Mouse (Mus musculus) cerebellum, adult 11 months (tissue): ENCODE results near the gene Mindy4.

ENCODE experiments used
- DNase-seq: peaks from one replicate; pipeline ENCODE4 v3.0.0; 2022

The Mindy4 gene

GRCm38 (mm10) chr6:55313893-55314292, 110.7 kb downstream of the Mindy4 start:
- no peak for DNase-seq

GRCm38 (mm10) chr6:55314628-55315027, 111.4 kb downstream of the Mindy4 start:
- no peak for DNase-seq

- no peak for DNase-seq
These were observed 115.4 kb downstream of the Mindy4 start for GRCm38 (mm10) chr6:55318597-55318996.

- DNase-seq = no peak
These were observed 116.7 kb downstream of the Mindy4 start for GRCm38 (mm10) chr6:55319585-55320551.

GRCm38 (mm10) chr6:55320894-55321293, 117.7 kb downstream of the Mindy4 start:
- DNase-seq = no peak

- DNase-seq = no peak
These were observed 118.3 kb downstream of the Mindy4 start for GRCm38 (mm10) chr6:55321518-55321917.

GRCm38 (mm10) chr6:55322980-55323379, 119.8 kb downstream of the Mindy4 start:
- no peak for DNase-seq

GRCm38 (mm10) chr6:55323908-55324634, 120.9 kb downstream of the Mindy4 start:
- no peak for DNase-seq

GRCm38 (mm10) chr6:55324785-55325184, 121.6 kb downstream of the Mindy4 start:
- no peak for DNase-seq

GRCm38 (mm10) chr6:55326299-55326698, 123.1 kb downstream of the Mindy4 start:
- DNase-seq = no peak

- DNase-seq = no peak
These were observed 124.1 kb downstream of the Mindy4 start for GRCm38 (mm10) chr6:55327326-55327725.

- DNase-seq = no peak
These were observed 125.0 kb downstream of the Mindy4 start for GRCm38 (mm10) chr6:55328179-55328578.

GRCm38 (mm10) chr6:55331315-55331714, 128.1 kb downstream of the Mindy4 start:
- no peak for DNase-seq

- no peak for DNase-seq
These were observed 129.1 kb downstream of the Mindy4 start for GRCm38 (mm10) chr6:55332100-55332772.

- no peak for DNase-seq
These were observed 129.6 kb downstream of the Mindy4 start for GRCm38 (mm10) chr6:55332773-55333109.

- no peak for DNase-seq
These were observed 132.9 kb downstream of the Mindy4 start, which contains the start of gene Aqp1 for GRCm38 (mm10) chr6:55335989-55336514. Gene Aqp1, plus strand, starts transcription at chr6:55336432.

GRCm38 (mm10) chr6:55337242-55337641, 134.1 kb downstream of the Mindy4 start:
- DNase-seq = no peak

- no peak for DNase-seq
These were observed 134.9 kb downstream of the Mindy4 start for GRCm38 (mm10) chr6:55338077-55338476.

GRCm38 (mm10) chr6:55338934-55339825, 136.0 kb downstream of the Mindy4 start:
- no peak for DNase-seq

- no peak for DNase-seq
These were observed 138.5 kb downstream of the Mindy4 start for GRCm38 (mm10) chr6:55341688-55342087.

- DNase-seq = no peak
These were observed 139.1 kb downstream of the Mindy4 start for GRCm38 (mm10) chr6:55342328-55342727.

- DNase-seq = no peak
These were observed 140.3 kb downstream of the Mindy4 start for GRCm38 (mm10) chr6:55343446-55343845.
